Mouse (Mus musculus): ENCODE measurements around the gene Olfr937. TPM values are rescaled to one million over a fixed set of nuclear protein-coding genes. Genes with fewer than 3 reads are reported as not detected.

The Olfr937 gene
- total RNA-seq (2014; fragmentation: Nextera tagmentation), result not detected in 2 replicates
- total RNA-seq (2017), result not detected in 2 replicates

- no peak for ATAC-seq (replicated peaks; ENCODE audit: poor library complexity, severe bottlenecking)
Observed at GRCm38 (mm10) chr9:39064851-39065250, at the start of gene Olfr937. Gene Olfr937, minus strand, starts transcription at chr9:39064951.

- ATAC-seq (replicated peaks; ENCODE audit: poor library complexity, severe bottlenecking), result no peak
Observed at GRCm38 (mm10) chr9:39078787-39079186, 14.0 kb upstream of the Olfr937 start, which contains the start of gene Olfr938. Gene Olfr938, minus strand, starts transcription at chr9:39078887.

- no peak for ATAC-seq (replicated peaks; ENCODE audit: poor library complexity, severe bottlenecking)
Observed at GRCm38 (mm10) chr9:39023277-39023676, 41.5 kb downstream of the Olfr937 start, which contains the start of gene Olfr146. Gene Olfr146, minus strand, starts transcription at chr9:39023377.

Other genes starting within 250 kb of the Olfr937 start
- not detected in 2 replicates for gene Olfr923, start 238.4 kb downstream of the Olfr937 start, total RNA-seq (2014; fragmentation: Nextera tagmentation)
- gene Olfr923, start 238.4 kb downstream of the Olfr937 start, total RNA-seq (2017), result not detected in 2 replicates
- not detected in 2 replicates for gene Olfr924, start 220.5 kb downstream of the Olfr937 start, total RNA-seq (2014; fragmentation: Nextera tagmentation)
- not detected in 2 replicates for gene Olfr924, start 220.5 kb downstream of the Olfr937 start, total RNA-seq (2017)
- not detected in 2 replicates for gene Olfr26, start 209.9 kb downstream of the Olfr937 start, total RNA-seq (2014; fragmentation: Nextera tagmentation)
- not detected in 2 replicates for gene Olfr26, start 209.9 kb downstream of the Olfr937 start, total RNA-seq (2017)
- not detected in 2 replicates for gene Olfr926, start 187.8 kb downstream of the Olfr937 start, total RNA-seq (2014; fragmentation: Nextera tagmentation)
- not detected in 2 replicates for gene Olfr926, start 187.8 kb downstream of the Olfr937 start, total RNA-seq (2017)
- gene Olfr930, start 135.1 kb downstream of the Olfr937 start, total RNA-seq (2014; fragmentation: Nextera tagmentation), result not detected in 2 replicates
- gene Olfr930, start 135.1 kb downstream of the Olfr937 start, total RNA-seq (2017), result not detected in 2 replicates
- gene Olfr933, start 92.6 kb downstream of the Olfr937 start, total RNA-seq (2014; fragmentation: Nextera tagmentation), result not detected in 2 replicates
- gene Olfr933, start 92.6 kb downstream of the Olfr937 start, total RNA-seq (2017), result not detected in 2 replicates
- gene Olfr934, start 76.6 kb downstream of the Olfr937 start, total RNA-seq (2014; fragmentation: Nextera tagmentation), result not detected in 2 replicates
- not detected in 2 replicates for gene Olfr934, start 76.6 kb downstream of the Olfr937 start, total RNA-seq (2017)
- gene Olfr935, start 65.3 kb downstream of the Olfr937 start, total RNA-seq (2014; fragmentation: Nextera tagmentation), result not detected in 2 replicates
- gene Olfr935, start 65.3 kb downstream of the Olfr937 start, total RNA-seq (2017), result not detected in 2 replicates
- not detected in 2 replicates for gene Olfr146, start 41.6 kb downstream of the Olfr937 start, total RNA-seq (2014; fragmentation: Nextera tagmentation)
- gene Olfr146, start 41.6 kb downstream of the Olfr937 start, total RNA-seq (2017), result not detected in 2 replicates
- not detected in 2 replicates for gene Olfr938, start 13.9 kb upstream of the Olfr937 start, total RNA-seq (2014; fragmentation: Nextera tagmentation)
- not detected in 2 replicates for gene Olfr938, start 13.9 kb upstream of the Olfr937 start, total RNA-seq (2017)
- gene Olfr27, start 63.2 kb upstream of the Olfr937 start, total RNA-seq (2014; fragmentation: Nextera tagmentation), result not detected in 2 replicates
- not detected in 2 replicates for gene Olfr27, start 63.2 kb upstream of the Olfr937 start, total RNA-seq (2017)
- not detected in 2 replicates for gene Olfr943, start 101.4 kb upstream of the Olfr937 start, total RNA-seq (2014; fragmentation: Nextera tagmentation)
- not detected in 2 replicates for gene Olfr943, start 101.4 kb upstream of the Olfr937 start, total RNA-seq (2017)
- not detected in 2 replicates for gene Olfr944, start 137.0 kb upstream of the Olfr937 start, total RNA-seq (2014; fragmentation: Nextera tagmentation)
- not detected in 2 replicates for gene Olfr944, start 137.0 kb upstream of the Olfr937 start, total RNA-seq (2017)
- gene Olfr1537, start 185.0 kb upstream of the Olfr937 start, total RNA-seq (2014; fragmentation: Nextera tagmentation), result not detected in 2 replicates
- not detected in 2 replicates for gene Olfr1537, start 185.0 kb upstream of the Olfr937 start, total RNA-seq (2017)
- not detected in 2 replicates for gene Olfr945, start 211.9 kb upstream of the Olfr937 start, total RNA-seq (2014; fragmentation: Nextera tagmentation)
- not detected in 2 replicates for gene Olfr945, start 211.9 kb upstream of the Olfr937 start, total RNA-seq (2017)